Mouse (Mus musculus): ENCODE measurements around the gene Kat6b. TPM values are rescaled to one million over a fixed set of nuclear protein-coding genes. Genes with fewer than 3 reads are reported as not detected.
"Not testable (repeated sequence)": the region's sequence is repeated elsewhere in the genome, so short reads cannot be mapped to it uniquely, and the experiment has no call there.

Gene Kat6b
- total and polyA plus RNA-seq, 2 experiments from 2014 or later, result 15.2 to 23.1 TPM

GRCm38 (mm10) chr14:21511438-21511837 is 30.2 kb downstream of the Kat6b start:
- no peaks in the 10 kb centered on the region for H3K9me3 ChIP-seq (ENCODE audit: low read length)
- no peaks in the 10 kb centered on the region for H3K4me1 ChIP-seq (ENCODE audit: insufficient read depth, low read length)
- no peaks in the 10 kb centered on the region for H3K27me3 ChIP-seq (ENCODE audit: insufficient read depth, low read length)
- no peak for ATAC-seq (ENCODE audit: low FRiP score)
- no peak overlapping the region for H3K27ac ChIP-seq (ENCODE audit: low read depth, low read length)
- H3K36me3 ChIP-seq (ENCODE audit: insufficient read depth, low read length), result peaks cover 6% of the 10 kb centered on the region; the same call in 1 of the 2 replicates
- H3K4me3 ChIP-seq (ENCODE audit: low read depth, low read length), result no peak overlapping the region
- no peak overlapping the region for H3K9ac ChIP-seq (replicated peaks; ENCODE audit: low read length, poor library complexity, severe bottlenecking)
- DNase-seq (ENCODE audit: low spot score), result no peak
- 89% methylated on average over 6 of the region's 6 CpGs for WGBS
- no peak overlapping the region for H3K4me2 ChIP-seq (ENCODE audit: low read depth, low read length, poor library complexity, severe bottlenecking)
- TF ChIP-seq CTCF (IDR thresholded peaks at IDR 0.05), result no peak

DNA sequence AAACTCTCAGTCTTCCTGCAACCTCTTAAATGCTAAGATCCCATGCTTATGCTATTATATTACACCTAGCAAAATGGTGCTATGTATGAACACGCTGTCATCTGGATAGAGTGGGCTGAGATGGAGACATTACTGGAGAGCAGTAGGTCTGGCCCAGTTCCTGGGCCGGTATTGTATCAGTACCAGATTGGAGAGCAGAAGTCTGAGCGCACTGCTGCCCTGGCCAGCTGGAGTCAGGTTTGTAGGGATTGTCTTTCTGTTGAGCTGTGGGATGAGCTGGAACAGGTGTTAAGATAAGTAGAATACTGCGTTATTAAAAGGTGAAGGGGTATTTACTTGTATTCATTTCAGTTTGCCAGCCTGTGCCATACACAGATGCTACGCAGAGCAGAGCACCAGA is 34.3 kb downstream of the Kat6b start:
- H3K27me3 ChIP-seq (ENCODE audit: insufficient read depth, low read length), result no peaks in the 10 kb centered on the region
- no peak overlapping the region for H3K4me3 ChIP-seq (ENCODE audit: low read depth, low read length)
- H3K9me3 ChIP-seq (ENCODE audit: low read length), result no peaks in the 10 kb centered on the region
- peaks cover 1% of the 10 kb centered on the region; the same call in 1 of the 2 replicates for H3K4me1 ChIP-seq (ENCODE audit: insufficient read depth, low read length)
- H3K4me2 ChIP-seq (ENCODE audit: low read depth, low read length, poor library complexity, severe bottlenecking), result no peak overlapping the region
- TF ChIP-seq CTCF (IDR thresholded peaks at IDR 0.05), result no peak
- no peak overlapping the region for H3K27ac ChIP-seq (ENCODE audit: low read depth, low read length)
- 94% methylated on average over 5 of the region's 5 CpGs for WGBS
- H3K36me3 ChIP-seq (ENCODE audit: insufficient read depth, low read length), result peaks cover 16% of the 10 kb centered on the region
- no peak for ATAC-seq (ENCODE audit: low FRiP score)
- no peak overlapping the region for H3K9ac ChIP-seq (replicated peaks; ENCODE audit: low read length, poor library complexity, severe bottlenecking)
- no peak for DNase-seq (ENCODE audit: low spot score)

DNA sequence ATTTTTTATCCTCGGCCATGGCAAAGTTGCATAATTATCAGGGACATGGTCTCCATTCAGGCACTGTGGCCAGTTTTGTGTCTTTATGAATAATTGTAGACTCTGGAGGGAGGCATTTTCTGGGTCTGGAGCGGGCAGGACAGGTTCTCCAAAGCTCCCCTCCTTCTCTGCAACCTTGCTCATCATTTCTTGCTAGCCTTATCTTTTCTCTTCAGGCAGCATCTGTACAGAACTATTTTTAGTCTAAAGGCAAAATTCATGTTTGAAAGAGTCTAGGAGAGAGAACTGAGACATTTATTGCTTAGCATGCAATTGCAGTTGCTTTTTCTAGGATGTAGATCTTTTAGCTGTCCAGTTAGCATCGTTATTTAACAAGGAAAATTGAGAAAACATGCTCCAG is 38.1 kb downstream of the Kat6b start:
- H3K36me3 ChIP-seq (ENCODE audit: insufficient read depth, low read length), result peaks cover 16% of the 10 kb centered on the region
- ATAC-seq (ENCODE audit: low FRiP score) (no peak), DNase-seq (ENCODE audit: low spot score) (no peak)
- H3K9me3 ChIP-seq (ENCODE audit: low read length), result no peaks in the 10 kb centered on the region
- no peak overlapping the region for H3K4me2 ChIP-seq (ENCODE audit: low read depth, low read length, poor library complexity, severe bottlenecking)
- H3K4me1 ChIP-seq (ENCODE audit: insufficient read depth, low read length), result peaks cover 22% of the 10 kb centered on the region
- H3K27ac ChIP-seq (ENCODE audit: low read depth, low read length), result no peak overlapping the region
- TF ChIP-seq CTCF (IDR thresholded peaks at IDR 0.05), result no peak
- H3K9ac ChIP-seq (replicated peaks; ENCODE audit: low read length, poor library complexity, severe bottlenecking), result no peak overlapping the region
- H3K4me3 ChIP-seq (ENCODE audit: low read depth, low read length), result no peak overlapping the region
- no peaks in the 10 kb centered on the region for H3K27me3 ChIP-seq (ENCODE audit: insufficient read depth, low read length)
- WGBS, result 71% methylated on average over 3 of the region's 3 CpGs

DNA sequence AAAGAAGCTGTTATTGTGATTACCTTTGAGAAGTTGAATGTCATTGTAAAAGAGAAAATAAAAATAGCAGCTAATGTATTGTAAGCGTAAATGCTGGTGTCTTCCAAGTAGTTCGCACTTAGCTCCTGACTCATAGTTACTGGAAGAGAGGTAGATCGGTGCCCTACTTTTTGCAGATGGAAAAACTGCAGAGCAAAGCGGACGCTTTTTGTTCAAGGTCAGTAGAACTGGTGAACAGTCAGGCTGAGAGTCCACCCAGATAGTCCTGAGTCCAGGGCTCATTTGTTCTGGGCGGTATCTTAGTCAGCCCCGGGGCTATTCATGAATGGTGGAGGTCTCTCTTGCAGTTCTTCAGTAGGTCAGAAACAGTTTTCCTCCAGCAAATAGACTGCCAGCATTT is 39.3 kb downstream of the Kat6b start:
- no peak for ATAC-seq (ENCODE audit: low FRiP score)
- Histone ChIP-seq H3K4me1 (ENCODE audit: insufficient read depth, low read length) (peaks cover 22% of the 10 kb centered on the region), H3K4me2 (ENCODE audit: low read depth, low read length, poor library complexity, severe bottlenecking) (no peak overlapping the region), H3K36me3 (ENCODE audit: insufficient read depth, low read length) (peaks cover 11% of the 10 kb centered on the region), H3K27me3 (ENCODE audit: insufficient read depth, low read length) (no peaks in the 10 kb centered on the region), H3K9ac (replicated peaks; ENCODE audit: low read length, poor library complexity, severe bottlenecking) (no peak overlapping the region), H3K27ac (ENCODE audit: low read depth, low read length) (no peak overlapping the region), H3K9me3 (ENCODE audit: low read length) (no peaks in the 10 kb centered on the region), H3K4me3 (ENCODE audit: low read depth, low read length) (no peak overlapping the region)
- DNase-seq (ENCODE audit: low spot score), result no peak
- TF ChIP-seq CTCF (IDR thresholded peaks at IDR 0.05), result no peak
- 87% methylated on average over 7 of the region's 7 CpGs for WGBS

GRCm38 (mm10) chr14:21521496-21521895 is 40.3 kb downstream of the Kat6b start:
- H3K4me3 ChIP-seq (ENCODE audit: low read depth, low read length); H3K27ac ChIP-seq (ENCODE audit: low read depth, low read length); H3K27me3 ChIP-seq (ENCODE audit: insufficient read depth, low read length); H3K4me2 ChIP-seq (ENCODE audit: low read depth, low read length, poor library complexity, severe bottlenecking); DNase-seq (ENCODE audit: low spot score); H3K9ac ChIP-seq (replicated peaks; ENCODE audit: low read length, poor library complexity, severe bottlenecking); ATAC-seq (ENCODE audit: low FRiP score); H3K9me3 ChIP-seq (ENCODE audit: low read length): not testable (repeated sequence)
- Histone ChIP-seq H3K4me1 (ENCODE audit: insufficient read depth, low read length) (peaks cover 22% of the 10 kb centered on the region), H3K36me3 (ENCODE audit: insufficient read depth, low read length) (peaks cover 10% of the 10 kb centered on the region)
- WGBS, result 96% methylated on average over 3 of the region's 4 CpGs

DNA sequence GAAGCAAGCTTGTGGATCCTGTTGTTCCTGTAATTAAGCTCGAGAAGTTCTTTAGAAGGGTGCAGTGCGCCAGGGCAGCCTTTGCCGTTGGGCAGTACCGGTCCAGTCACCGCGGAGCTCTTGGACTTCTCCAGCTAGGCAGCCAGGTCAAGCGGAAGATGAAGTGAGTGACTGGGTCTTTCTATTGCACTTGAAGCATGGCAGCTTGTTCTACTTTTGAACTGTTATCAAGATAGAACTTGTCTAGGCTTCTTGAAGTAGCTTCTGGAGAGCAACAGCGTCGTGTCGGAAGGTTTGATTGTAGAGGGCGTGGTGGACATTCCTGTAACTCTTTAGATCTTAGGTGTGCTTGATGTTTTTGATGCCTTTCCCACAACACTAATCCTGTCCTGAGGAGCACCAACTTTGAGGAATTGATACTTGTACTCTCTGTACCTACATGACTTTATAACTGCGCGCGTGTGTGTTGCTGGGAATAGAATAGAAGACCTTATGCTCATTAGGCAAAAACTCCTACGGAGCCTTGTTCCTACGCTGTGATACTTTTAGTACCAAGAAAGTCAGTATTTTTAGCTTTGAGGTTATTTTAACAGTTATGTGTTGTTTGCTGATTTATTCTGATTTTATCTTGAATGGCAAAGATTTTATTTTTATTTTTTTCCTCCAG is 41.2 kb downstream of the Kat6b start:
- H3K27ac ChIP-seq (ENCODE audit: low read depth, low read length), result no peak overlapping the region
- 91% methylated on average over 16 of the region's 16 CpGs for WGBS
- H3K9me3 ChIP-seq (ENCODE audit: low read length), result no peaks in the 10 kb centered on the region
- peaks cover 22% of the 10 kb centered on the region for H3K4me1 ChIP-seq (ENCODE audit: insufficient read depth, low read length)
- no peak for DNase-seq (ENCODE audit: low spot score)
- H3K36me3 ChIP-seq (ENCODE audit: insufficient read depth, low read length), result peaks cover under 1% of the 10 kb centered on the region; the same call in 1 of the 2 replicates
- no peaks in the 10 kb centered on the region for H3K27me3 ChIP-seq (ENCODE audit: insufficient read depth, low read length)
- no peak for TF ChIP-seq CTCF (IDR thresholded peaks at IDR 0.05)
- H3K4me3 ChIP-seq (ENCODE audit: low read depth, low read length), result no peak overlapping the region
- ATAC-seq (ENCODE audit: low FRiP score), result no peak
- no peak overlapping the region for H3K9ac ChIP-seq (replicated peaks; ENCODE audit: low read length, poor library complexity, severe bottlenecking)
- no peak overlapping the region for H3K4me2 ChIP-seq (ENCODE audit: low read depth, low read length, poor library complexity, severe bottlenecking)
